Mouse (Mus musculus) ES-Bruce4 (cell line): ENCODE data around the gene Chst12.

Experiments used
- CTCF ChIP-seq: IDR thresholded peaks from one replicate; pipeline ENCODE4 v1.8.1; 2011; ENCODE audit warnings: low read depth, low read length
- EP300 ChIP-seq: IDR thresholded peaks from 2 replicates; pipeline ENCODE4 v1.6.1; 2011; ENCODE audit warnings: low read depth, low read length; ENCODE audit not compliant: insufficient read depth
- POLR2A ChIP-seq: IDR thresholded peaks from one replicate; pipeline ENCODE4 v1.8.1; 2011; ENCODE audit warnings: low read length; ENCODE audit not compliant: insufficient read depth

DNA sequence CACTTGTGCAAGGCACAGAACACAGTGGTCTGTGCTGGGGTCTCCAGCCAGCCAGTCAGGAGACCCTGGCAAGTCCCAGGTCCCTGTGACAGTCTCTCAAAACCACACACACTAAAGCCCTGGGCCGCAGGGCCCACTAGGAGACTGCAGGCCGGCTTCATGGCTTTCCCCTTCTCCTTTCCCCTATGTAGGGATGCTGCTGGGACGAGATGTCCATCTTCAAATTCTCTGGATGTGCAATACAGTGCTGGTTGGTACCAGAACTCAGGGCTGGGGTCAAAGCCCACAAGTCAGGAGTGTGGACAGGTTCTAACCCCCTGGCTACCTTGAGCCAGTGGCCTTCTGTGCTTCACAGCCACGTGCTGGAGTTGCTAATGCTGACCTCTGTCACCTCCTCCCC lies 60.9 kb downstream of the Chst12 start:
- TF ChIP-seq POLR2A: no peak
- no peak for TF ChIP-seq EP300
- TF ChIP-seq CTCF: no peak
